Mouse (Mus musculus): ENCODE results near the gene Wnt3.

The Wnt3 gene

GRCm38 (mm10) chr11:103774228-103774530, 229 bp downstream of the Wnt3 start:
- DNase-seq, result no peak

DNA sequence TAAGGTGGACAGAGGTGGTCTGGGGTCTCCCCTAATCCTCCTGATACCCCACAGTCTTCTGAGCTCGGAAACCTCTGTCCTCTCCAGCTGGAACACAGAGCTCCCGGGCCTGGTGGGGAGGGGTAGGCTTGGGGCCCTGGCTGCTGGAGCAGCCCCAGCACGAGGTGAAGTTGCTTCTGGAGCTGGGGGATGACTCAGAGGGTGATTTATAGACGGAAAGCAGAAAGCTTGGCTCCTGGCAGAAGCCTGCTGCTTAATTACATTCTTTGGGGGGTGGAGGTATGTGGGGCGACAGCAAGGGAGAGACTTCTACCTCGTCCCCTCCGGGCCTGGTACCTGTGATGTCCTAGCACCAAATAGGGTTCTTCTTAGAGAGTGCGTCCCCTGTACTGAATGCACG, 6.2 kb downstream of the Wnt3 start:
- DNase-seq, result no peak

DNA sequence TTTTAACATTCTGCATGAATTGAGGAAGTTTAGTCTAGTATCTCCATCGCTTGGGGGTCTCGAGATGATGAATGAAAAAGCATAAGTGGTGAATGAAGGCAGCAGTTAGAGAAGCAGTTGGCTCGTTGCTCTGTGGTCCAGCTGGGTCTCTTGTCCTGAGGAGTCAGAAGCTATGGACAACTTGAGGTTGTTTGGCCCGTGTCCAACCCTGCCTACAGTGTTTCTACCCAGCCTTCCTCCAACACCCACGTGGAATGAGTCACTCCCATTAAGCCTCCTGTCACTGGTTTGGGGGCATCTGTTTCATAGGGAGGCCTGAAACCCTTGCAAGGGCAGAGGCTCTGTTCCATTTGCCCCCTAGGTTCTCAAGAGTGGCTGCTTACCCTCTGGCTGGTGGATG, 16.0 kb downstream of the Wnt3 start:
- DNase-seq, result no peak

GRCm38 (mm10) chr11:103801128-103801527, 27.2 kb downstream of the Wnt3 start:
- DNase-seq, result no peak

DNA sequence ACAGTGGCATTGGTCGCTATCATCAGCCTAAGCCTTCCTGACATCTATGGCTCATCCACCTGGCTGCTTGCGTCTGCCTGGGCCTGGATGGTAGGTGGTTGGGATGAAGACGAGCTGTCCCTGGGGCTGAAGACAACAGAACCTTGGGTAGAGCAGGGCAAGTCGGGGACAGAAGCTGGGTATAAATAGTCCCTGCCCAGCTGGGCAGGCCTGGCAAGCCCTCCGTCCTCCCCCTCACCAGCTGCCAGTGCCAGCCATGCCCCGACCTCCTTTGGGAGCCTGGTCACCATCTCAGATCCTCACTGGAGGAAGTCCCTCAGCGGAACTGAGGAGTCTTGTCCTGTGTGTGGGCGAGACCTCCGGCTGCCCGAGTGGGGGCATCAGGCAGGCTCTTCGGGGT, 30.2 kb downstream of the Wnt3 start:
- no peak for DNase-seq

DNA sequence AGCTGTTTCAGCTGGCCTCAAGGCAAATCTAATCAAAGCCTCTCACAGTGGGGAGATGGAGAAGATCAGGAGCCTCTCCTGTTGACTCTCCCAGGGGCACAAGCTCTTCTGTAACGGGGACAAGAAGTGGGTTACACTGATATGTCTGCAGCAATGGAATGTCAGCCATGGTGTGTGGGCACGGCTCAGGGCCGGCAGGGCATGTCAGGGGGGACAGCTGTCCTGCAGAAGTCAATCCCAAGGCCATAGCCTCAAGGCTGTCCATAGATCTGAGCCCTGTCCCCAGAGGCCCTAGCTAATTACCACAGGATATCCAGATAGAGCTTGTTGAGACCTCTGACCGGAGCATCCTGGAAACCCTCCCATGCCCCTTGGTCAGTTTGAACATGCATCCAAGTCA, 30.9 kb downstream of the Wnt3 start:
- no peak for DNase-seq

DNA sequence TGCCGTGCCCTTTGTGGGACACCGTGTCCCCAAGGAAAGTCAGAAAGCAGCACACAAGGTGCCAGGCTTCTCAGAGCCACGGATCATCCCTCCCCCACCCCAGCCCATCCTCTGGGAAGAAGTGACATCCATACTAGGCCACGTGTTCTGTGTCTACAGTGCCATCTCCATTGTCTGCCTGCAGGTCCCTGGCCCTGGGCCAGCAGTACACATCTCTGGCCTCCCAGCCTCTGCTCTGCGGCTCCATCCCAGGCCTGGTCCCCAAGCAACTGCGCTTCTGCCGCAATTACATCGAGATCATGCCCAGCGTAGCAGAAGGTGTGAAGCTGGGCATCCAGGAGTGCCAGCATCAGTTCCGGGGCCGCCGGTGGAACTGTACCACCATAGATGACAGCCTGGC, 34.0 kb downstream of the Wnt3 start:
- no peak for DNase-seq

GRCm38 (mm10) chr11:103808771-103809610, 35.0 kb downstream of the Wnt3 start:
- no peak for DNase-seq

DNA sequence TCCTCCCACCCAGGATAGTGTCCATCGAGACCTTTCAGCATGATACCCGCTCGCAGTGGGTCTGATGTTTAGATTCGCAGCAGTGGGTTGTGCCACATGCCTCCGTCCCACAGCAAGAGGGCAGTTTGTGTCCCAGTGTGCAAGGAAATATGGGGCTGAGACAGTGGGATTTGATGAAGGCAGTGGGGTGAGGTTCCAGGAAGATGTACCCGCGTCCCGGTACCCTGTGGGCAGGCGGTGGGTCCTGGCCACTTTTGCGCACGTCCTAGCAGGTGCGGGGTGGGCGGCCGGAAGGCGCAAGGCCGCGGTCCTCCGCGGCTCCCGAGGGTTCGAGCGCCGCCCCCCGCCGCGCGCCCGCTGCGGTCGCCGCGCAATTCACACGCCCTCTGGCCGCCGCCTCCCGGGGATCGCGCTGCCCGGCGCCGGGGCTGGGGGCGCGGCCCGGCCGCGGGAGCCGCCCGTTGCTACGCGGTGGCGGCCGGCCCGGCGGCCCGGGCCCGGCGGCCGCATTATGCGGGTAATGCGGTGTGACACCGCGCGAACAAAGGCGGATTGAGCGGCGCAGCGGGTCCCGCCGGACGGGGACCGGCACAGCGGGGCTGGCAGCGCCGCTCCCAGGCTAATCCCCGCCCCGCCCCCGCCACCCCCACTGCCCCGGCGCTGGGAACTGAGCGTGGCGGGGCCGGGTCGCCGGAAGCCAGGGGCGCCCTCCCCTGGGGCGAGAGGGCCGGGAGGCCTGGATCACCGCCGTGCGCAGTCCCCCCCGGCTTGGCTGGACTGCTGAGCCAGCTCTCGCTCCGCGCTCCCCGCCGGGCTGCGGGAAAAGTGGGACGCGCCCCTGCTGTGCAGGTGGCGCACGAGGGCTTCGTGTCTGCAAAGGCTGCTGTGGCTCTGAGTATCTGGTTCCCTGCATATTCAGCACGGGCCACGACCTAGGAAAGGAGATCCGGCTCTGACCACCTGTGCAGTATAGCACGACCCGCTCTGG, 36.0 kb downstream of the Wnt3 start:
- no peak for DNase-seq

DNA sequence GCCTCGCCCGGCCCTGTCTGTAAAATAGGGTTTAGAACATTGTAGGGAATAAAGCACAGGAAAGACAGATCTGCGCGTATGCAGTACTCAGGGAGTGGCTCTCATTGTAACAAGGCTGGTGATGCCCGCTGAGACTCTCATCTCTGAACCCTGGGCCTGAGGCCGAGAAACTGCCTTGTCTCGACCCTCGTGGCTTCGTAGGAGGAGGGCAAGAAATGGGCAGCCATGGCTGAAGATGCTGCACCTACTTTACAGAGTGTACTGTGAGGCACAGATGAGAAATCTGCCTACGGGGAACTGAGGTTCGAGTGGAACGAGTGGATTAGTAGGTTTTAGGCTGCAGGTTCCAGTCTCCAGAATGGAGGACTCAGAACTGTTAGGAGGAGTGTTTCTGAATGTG, 36.7 kb downstream of the Wnt3 start:
- no peak for DNase-seq

DNA sequence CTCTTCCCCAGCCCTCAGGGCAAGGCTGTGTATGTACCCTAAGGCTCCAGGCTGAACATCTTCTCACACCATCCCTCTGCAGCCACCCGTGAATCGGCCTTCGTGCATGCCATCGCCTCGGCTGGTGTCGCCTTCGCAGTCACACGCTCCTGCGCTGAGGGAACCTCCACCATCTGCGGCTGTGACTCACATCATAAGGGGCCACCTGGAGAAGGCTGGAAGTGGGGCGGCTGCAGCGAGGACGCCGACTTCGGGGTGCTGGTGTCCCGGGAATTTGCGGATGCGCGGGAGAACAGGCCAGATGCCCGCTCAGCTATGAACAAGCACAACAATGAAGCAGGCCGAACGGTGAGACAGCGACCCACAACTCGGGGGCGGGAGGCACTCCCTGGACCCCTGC, 37.3 kb downstream of the Wnt3 start:
- no peak for DNase-seq

- DNase-seq, result no peak
Measured at GRCm38 (mm10) chr11:103814808-103815207, 40.9 kb downstream of the Wnt3 start.

GRCm38 (mm10) chr11:103815986-103816385, 42.0 kb downstream of the Wnt3 start:
- no peak for DNase-seq

GRCm38 (mm10) chr11:103816719-103817118, 42.8 kb downstream of the Wnt3 start:
- no peak for DNase-seq

GRCm38 (mm10) chr11:103827201-103827600, 53.3 kb downstream of the Wnt3 start:
- DNase-seq, result no peak

GRCm38 (mm10) chr11:103828866-103829265, 54.9 kb downstream of the Wnt3 start:
- DNase-seq, result no peak

- no peak for DNase-seq
Measured at GRCm38 (mm10) chr11:103829956-103830355, 56.0 kb downstream of the Wnt3 start.

GRCm38 (mm10) chr11:103830476-103830875, 56.5 kb downstream of the Wnt3 start:
- DNase-seq, result no peak

- no peak for DNase-seq
Measured at GRCm38 (mm10) chr11:103831766-103832165, 57.8 kb downstream of the Wnt3 start.

DNA sequence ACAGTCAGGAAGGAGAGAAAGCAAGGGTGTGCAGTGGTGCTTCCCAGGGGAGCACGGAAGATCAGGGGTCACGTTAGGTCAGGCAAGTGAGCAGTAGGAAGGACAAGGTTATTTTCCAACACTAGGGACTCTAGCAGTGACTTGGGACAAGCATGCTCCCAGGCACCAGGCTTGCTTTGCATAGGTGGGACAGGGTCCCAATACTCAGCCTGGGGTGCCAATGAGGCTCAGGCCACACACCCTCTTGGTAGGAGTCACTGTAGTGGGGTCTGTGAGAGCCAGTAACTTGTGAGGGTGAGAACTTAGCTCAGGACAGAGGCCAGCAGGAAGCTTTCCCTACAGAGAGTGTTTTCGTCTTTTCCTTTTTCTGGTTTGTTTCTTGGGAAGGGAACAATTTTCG, 58.4 kb downstream of the Wnt3 start:
- DNase-seq, result no peak

- no peak for DNase-seq
Measured at GRCm38 (mm10) chr11:103838955-103839354, 65.0 kb downstream of the Wnt3 start.

DNA sequence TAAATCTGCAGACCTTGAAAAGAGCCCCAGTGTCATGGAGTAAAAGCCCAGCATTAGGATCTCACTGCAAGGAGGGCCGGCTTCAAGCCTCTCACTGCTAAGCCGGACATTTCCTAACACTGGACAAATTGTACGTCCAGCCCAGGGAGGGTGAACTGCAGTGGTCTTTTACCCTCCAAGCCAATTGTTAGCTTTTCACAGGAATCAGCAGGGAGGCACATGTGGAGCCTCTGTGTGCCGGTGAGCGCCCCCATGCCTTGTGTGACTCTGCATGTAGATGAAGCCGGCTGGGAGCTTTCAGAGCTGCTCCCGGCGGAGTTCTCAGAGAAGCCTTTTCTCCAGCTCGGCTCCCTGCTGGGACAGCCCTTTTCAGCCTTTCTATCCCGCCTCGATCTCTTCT, 66.9 kb downstream of the Wnt3 start:
- DNase-seq, result no peak

DNA sequence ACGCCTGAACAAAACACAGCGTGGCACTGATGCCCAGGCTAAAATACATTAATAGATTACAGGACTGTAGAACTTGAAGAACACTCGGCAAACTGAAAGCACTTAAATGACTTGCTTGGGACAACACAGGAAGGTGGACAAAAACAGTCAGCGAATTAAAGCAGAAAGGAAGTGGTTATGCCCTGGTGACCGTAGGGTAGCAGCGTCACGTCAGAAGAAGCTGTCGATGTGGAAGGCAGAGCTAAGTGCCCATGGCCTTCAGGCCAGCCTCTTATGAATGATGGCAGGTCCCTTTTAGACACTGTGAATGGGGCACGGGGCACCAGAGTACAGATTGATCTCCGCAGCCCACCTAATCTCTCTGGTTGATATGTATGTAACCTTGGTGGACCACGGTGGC, 74.3 kb downstream of the Wnt3 start:
- DNase-seq, result no peak
